Mouse (Mus musculus) midbrain, embryonic 10.5 days (tissue): Measurements from ENCODE around the gene Znrf1. TPM values are rescaled to one million over a fixed set of nuclear protein-coding genes. Genes with fewer than 3 reads are reported as not detected.

Source experiments
- DNase-seq: peaks from one replicate; pipeline ENCODE4 v3.0.0-alpha.2; 2017; ENCODE audit warnings: low spot score
- H3K27ac ChIP-seq: fragments of 300-500 bp; sonication (generic); replicated peaks from 2 replicates; pipeline ENCODE4 v1.5.1; 2016; ENCODE audit warnings: mild to moderate bottlenecking
- H3K27me3 ChIP-seq: fragments of 300-500 bp; sonication (generic); 2 replicates; pipeline ENCODE4 v1.6.1; 2016; ENCODE audit warnings: low read depth, mild to moderate bottlenecking; ENCODE audit not compliant: poor library complexity, severe bottlenecking
- H3K36me3 ChIP-seq: fragments of 300-500 bp; sonication (generic); 2 replicates; pipeline ENCODE4 v1.6.1; 2016; ENCODE audit warnings: mild to moderate bottlenecking, moderate library complexity
- H3K4me1 ChIP-seq: fragments of 300-500 bp; sonication (generic); 2 replicates; pipeline ENCODE4 v1.6.1; 2016
- H3K4me3 ChIP-seq: fragments of 300-500 bp; sonication (generic); 2 replicates; pipeline ENCODE4 v1.5.1; 2016; ENCODE audit warnings: mild to moderate bottlenecking, moderate library complexity
- H3K9me3 ChIP-seq: fragments of 300-500 bp; sonication (generic); replicated peaks from 2 replicates; pipeline ENCODE4 v1.6.1; 2016; ENCODE audit warnings: mild to moderate bottlenecking
- WGBS: fragments of 180-500 bp; shearing (Covaris S2); methylation state at CpG from one replicate; pipeline ENCODE4 v1.1.7; 2016; 5-methylcytosine and 5-hydroxymethylcytosine counted together
- polyA plus RNA-seq: library from polyadenylated mRNA; unstranded; fragments of >200 nt; fragmentation: Nextera tagmentation; extraction: Ambion mirVana; gene quantifications from 2 replicates; pipeline ENCODE4 v1.2.1, GENCODE M21; 2016

Znrf1 gene
- polyA plus RNA-seq, 1 experiment from 2014 or later: 28.1 TPM

DNA sequence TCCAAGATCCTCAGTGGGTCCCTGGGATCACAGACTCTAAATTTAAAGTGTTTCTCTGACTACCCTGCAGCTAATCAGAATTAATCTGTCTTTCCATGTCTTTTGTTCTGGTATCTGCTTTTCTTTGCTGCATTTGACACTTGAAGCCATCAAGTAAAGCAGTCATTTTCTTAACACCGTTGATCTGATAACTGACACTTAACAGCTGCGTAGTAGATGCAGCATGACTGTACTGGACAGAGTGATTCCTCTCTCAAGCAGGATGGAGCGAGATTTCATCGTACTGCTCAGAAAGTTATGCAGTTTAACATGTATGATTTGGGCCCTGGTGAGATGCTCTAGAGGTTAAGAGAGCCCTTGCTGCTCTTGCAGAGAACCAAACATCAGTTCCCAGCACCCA, 39.6 kb downstream of the Znrf1 start:
- DNase-seq: no peak
- Histone ChIP-seq H3K27me3 (no peaks in the 10 kb centered on the region), H3K27ac (no peak overlapping the region), H3K9me3 (no peaks in the 10 kb centered on the region; the same call in 1 of the 2 replicates), H3K4me1 (peaks cover 31% of the 10 kb centered on the region), H3K36me3 (peaks cover 35% of the 10 kb centered on the region), H3K4me3 (no peak overlapping the region)
- 96% methylated on average over 4 of the region's 4 CpGs for WGBS

DNA sequence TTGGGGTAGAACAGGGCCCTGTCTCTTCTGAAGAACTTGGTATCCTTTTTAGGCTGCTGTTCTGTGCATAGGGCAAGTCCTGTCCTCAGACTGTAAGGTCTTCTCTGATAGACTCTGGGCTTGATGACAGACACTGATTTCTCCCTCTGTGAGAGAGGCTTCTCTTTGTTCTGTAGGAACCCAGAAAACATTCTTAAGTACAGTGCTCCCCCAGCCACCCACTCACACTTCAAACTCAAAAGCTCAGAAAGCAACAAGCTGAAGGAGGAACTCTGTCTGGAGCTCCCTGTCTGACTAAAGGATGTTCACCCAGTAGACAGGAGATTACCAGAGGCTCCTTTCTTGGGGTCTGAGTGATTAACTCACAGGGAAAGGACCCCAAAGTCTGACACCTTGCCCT, 40.6 kb downstream of the Znrf1 start:
- H3K4me3 ChIP-seq: no peak overlapping the region

DNA sequence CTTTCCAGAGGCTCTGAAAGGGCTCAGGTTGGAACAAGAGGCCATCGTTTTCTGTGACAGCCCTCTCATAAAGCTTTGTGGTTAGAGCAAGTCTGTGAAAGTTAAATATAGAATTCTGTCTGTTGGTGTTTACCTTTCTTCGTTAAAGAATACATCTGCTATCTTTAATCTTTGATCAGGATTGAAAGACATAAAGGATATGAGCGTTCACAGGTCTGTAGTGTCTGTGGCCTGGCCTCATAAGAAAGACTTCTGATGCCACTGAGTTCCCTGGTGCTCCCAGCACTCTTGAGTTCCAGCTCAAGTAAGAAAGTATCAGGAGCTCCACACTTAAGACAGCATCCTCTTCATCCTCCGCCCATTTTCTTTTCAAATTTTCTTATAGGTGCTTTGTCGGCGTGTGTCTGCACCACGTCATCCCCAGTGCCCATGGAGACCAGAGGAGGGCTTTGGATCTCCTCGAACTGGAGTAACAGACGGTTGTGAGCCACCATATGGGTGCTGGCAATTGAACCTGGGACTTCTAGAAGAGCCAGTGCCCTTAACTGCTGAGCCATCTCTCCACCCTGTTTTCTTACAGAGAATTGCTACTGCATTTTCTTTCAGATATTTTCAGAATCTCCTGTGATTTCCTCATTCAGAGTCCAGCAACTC, 42.1 kb downstream of the Znrf1 start:
- no peak for DNase-seq
- WGBS: 91% methylated on average over 9 of the region's 9 CpGs
- Histone ChIP-seq H3K36me3 (peaks cover 35% of the 10 kb centered on the region), H3K27ac (no peak overlapping the region), H3K9me3 (no peaks in the 10 kb centered on the region; the same call in 1 of the 2 replicates), H3K4me3 (no peak overlapping the region), H3K27me3 (no peaks in the 10 kb centered on the region), H3K4me1 (peaks cover 16% of the 10 kb centered on the region)

More for the DNA sequence above, 40.6 kb downstream of the Znrf1 start:
- Histone ChIP-seq H3K27me3 (no peaks in the 10 kb centered on the region), H3K36me3 (peaks cover 35% of the 10 kb centered on the region), H3K9me3 (no peaks in the 10 kb centered on the region; the same call in 1 of the 2 replicates), H3K27ac (no peak overlapping the region), H3K4me1 (peaks cover 31% of the 10 kb centered on the region)
- DNase-seq: no peak

DNA sequence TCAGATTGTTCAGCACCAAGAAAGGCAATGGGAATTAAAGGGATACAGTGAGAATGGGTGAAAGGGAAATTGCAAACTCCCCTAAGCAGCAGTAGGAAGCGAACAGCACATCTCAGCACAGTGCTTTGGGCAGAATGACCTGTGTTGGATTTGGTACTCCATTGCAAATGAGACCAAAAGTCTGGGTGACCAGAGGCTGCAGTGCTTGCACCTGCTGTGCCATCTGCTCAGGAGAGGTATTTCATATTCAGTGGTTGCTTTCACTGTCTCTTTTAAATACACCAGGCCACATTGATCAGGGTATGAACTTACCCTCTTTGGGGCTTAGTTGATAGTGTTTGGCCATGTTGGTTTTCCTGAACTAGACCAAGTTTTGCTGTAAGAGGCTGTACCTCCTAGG, 43.4 kb downstream of the Znrf1 start:
- DNase-seq: no peak
- 100% methylated on average over 1 of the region's 1 CpGs for WGBS
- H3K27me3 ChIP-seq: no peaks in the 10 kb centered on the region
- no peak overlapping the region for H3K27ac ChIP-seq
- H3K9me3 ChIP-seq: peaks cover 4% of the 10 kb centered on the region; the same call in 1 of the 2 replicates
- no peak overlapping the region for H3K4me3 ChIP-seq
- H3K4me1 ChIP-seq: peaks cover 9% of the 10 kb centered on the region
- H3K36me3 ChIP-seq: peaks cover 43% of the 10 kb centered on the region

DNA sequence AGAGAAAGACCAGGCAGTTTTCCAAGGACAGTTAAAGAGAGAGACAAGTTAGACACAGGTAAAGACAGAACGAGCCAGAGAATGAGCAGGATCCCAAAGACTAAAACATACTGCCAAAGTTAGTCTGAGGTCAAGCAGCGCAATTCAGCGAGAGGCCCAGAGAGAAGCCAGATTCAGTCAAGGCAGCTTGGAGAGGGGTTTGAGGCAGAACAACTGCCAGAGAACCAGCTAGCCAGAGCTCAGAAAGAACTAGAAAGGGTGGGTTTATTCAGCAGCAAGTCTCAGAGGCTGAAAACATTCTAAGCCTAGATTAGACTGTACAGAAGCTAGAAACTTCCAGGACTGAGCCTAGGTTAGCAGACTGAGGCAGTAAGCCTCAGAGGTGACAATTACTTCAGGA, 44.4 kb downstream of the Znrf1 start:
- H3K9me3 ChIP-seq: peaks cover 4% of the 10 kb centered on the region; the same call in 1 of the 2 replicates
- H3K36me3 ChIP-seq: peaks cover 36% of the 10 kb centered on the region
- H3K27ac ChIP-seq: no peak overlapping the region
- H3K4me3 ChIP-seq: no peak overlapping the region
- no peak for DNase-seq
- no peaks in the 10 kb centered on the region for H3K27me3 ChIP-seq
- H3K4me1 ChIP-seq: peaks cover 9% of the 10 kb centered on the region
- WGBS: 90% methylated on average over 3 of the region's 3 CpGs

DNA sequence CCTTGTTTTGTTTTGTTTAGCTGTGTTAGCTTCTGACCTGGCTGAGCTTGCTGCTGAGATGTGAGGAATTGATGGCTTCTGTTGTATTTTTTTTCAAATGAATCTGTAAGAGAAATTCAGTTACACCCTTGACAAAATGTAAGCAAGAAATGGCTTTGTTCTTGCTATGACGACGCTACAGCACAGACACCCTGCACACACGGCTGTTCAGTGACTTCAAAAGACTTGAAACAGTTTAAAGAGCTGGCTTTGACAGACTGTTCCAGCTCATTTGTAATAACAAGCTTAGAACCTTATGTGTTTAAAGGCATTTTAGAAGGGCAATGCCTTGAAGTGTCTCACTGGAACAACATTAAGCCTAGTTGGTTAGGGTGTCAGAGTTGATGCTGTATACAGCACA, 46.5 kb downstream of the Znrf1 start:
- no peak for DNase-seq
- WGBS: 92% methylated on average over 3 of the region's 3 CpGs
- H3K9me3 ChIP-seq: 0 out of 2 replicates have a peak, but pooled peaks cover 4% of the 10 kb centered on the region
- no peak overlapping the region for H3K27ac ChIP-seq
- no peaks in the 10 kb centered on the region for H3K27me3 ChIP-seq
- no peak overlapping the region for H3K4me3 ChIP-seq
- peaks cover 27% of the 10 kb centered on the region for H3K36me3 ChIP-seq
- peaks cover 9% of the 10 kb centered on the region for H3K4me1 ChIP-seq

DNA sequence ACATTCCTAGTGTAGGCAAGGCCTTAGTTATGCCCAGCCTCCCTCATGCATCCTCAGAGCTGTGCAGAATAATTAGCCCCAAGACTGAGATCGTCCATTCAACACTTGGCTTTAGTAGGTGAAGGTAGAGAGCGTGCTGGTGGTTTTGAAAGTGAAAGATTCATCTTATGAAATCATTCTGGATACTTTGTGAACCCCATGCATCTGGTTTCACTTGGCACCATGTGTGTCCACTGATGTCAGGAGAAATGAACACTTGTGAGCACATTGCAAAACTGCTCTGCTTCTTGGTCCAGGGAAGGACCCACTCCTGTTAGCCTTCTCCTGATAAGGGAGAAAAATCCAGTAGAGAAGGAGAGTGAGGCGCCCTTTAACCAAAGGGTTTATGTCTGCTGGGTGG, 49.0 kb downstream of the Znrf1 start:
- Histone ChIP-seq H3K9me3 (0 out of 2 replicates have a peak, but pooled peaks cover 4% of the 10 kb centered on the region), H3K36me3 (peaks cover 10% of the 10 kb centered on the region), H3K27me3 (no peaks in the 10 kb centered on the region), H3K27ac (no peak overlapping the region), H3K4me1 (no peaks in the 10 kb centered on the region; the same call in 1 of the 2 replicates), H3K4me3 (no peak overlapping the region)
- DNase-seq: no peak
- WGBS: 98% methylated on average over 3 of the region's 3 CpGs

DNA sequence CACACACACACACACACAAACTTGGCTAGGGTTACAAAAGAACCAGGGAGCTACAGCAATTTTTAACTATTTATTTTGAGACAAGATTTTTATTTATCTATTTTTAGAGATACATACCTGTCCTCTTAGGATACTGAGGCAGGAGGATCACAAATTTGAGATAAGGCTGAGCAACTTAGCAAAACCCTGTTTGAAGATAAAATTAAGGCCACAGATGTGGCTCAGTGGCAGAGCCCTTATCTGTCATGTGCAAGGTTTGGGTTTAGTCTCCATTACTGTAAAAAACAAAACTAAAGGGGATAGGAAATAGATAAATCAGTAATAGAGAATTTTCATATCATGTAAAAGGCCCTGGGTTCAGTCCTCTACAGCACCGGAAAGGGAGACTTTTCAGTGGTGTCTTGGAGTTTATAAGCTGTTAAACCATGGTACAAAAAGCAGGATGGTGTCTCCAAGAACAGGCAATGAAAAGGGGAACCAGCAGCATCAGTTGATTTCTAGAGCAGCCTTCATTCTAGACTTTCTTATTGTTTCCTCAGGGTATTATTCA, 51.7 kb downstream of the Znrf1 start:
- Histone ChIP-seq H3K27me3 (no peaks in the 10 kb centered on the region), H3K27ac (no peak overlapping the region), H3K4me1 (peaks cover 8% of the 10 kb centered on the region), H3K9me3 (0 out of 2 replicates have a peak, but pooled peaks cover 4% of the 10 kb centered on the region), H3K36me3 (peaks cover 13% of the 10 kb centered on the region), H3K4me3 (no peak overlapping the region)
- WGBS: 98% methylated on average over 1 of the region's 1 CpGs
- no peak for DNase-seq

DNA sequence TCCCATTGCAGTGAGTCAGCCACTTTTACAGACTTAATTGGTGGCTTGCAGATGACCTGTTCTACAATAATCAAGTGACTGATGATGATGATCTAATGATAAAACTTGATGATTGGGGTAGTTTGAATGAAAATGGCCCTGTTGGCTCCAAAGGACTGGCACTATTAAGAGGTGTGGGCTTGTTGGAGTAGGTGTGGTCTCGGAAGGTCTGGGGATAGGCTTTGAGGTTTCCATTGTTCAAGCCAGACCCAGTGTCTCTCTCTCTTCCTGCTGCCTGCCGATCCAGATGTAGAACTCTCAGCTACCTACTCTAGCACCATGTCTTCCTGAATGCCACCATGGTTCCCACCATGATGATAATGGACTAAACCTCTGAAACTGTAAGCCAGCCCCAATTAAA, 52.4 kb downstream of the Znrf1 start:
- H3K27ac ChIP-seq: no peak overlapping the region
- 0 out of 2 replicates have a peak, but pooled peaks cover 4% of the 10 kb centered on the region for H3K9me3 ChIP-seq
- WGBS: 94% methylated on average over 2 of the region's 2 CpGs
- no peaks in the 10 kb centered on the region for H3K27me3 ChIP-seq
- H3K36me3 ChIP-seq: peaks cover 13% of the 10 kb centered on the region
- no peak overlapping the region for H3K4me3 ChIP-seq
- peaks cover 12% of the 10 kb centered on the region for H3K4me1 ChIP-seq
- no peak for DNase-seq

DNA sequence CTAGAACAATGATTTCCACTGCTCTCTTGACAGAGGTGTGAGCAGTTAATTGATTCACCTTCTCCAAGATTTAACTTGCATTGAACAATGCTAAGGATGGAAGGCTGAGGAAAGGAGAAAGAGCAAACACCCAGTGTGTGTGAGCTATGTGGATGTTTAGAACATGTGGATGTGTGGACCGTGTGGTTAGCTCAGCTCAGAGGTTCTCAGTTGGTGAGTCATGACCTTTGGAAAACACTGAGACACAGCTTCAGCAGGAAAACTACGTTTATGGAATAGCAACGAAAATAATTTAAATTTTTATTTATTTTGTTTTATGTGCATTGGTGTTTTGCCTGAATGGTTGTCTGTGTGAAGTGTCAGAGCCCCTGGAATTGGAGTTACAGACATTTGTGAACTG, 54.3 kb downstream of the Znrf1 start:
- 92% methylated on average over 3 of the region's 3 CpGs for WGBS
- 0 out of 2 replicates have a peak, but pooled peaks cover 3% of the 10 kb centered on the region for H3K36me3 ChIP-seq
- no peak for DNase-seq
- H3K27me3 ChIP-seq: no peaks in the 10 kb centered on the region
- H3K27ac ChIP-seq: no peak overlapping the region
- H3K9me3 ChIP-seq: no peaks in the 10 kb centered on the region
- no peak overlapping the region for H3K4me3 ChIP-seq
- peaks cover 21% of the 10 kb centered on the region for H3K4me1 ChIP-seq

DNA sequence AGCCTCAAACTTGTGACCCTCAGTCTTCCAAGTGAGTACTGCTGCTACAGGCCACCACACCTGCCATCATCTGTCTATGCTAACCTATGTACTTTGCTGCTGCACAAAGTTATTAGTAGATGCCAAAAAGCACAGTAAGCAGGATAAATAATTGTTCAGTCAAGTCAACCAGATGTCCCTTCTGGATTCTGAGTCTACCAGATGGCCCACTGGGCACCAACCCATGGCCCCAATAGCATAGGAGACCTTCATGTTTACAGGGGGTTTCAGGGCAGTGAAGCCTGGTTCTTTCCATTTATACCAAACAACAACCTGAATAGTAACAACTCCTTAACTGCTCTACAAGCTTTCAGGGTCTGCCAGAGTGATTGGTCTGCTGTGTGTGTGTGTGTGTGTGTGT, 55.3 kb downstream of the Znrf1 start:
- Histone ChIP-seq H3K9me3 (no peaks in the 10 kb centered on the region), H3K4me1 (peaks cover 31% of the 10 kb centered on the region), H3K36me3 (0 out of 2 replicates have a peak, but pooled peaks cover 3% of the 10 kb centered on the region), H3K4me3 (no peak overlapping the region), H3K27me3 (no peaks in the 10 kb centered on the region), H3K27ac (no peak overlapping the region)
- no peak for DNase-seq

DNA sequence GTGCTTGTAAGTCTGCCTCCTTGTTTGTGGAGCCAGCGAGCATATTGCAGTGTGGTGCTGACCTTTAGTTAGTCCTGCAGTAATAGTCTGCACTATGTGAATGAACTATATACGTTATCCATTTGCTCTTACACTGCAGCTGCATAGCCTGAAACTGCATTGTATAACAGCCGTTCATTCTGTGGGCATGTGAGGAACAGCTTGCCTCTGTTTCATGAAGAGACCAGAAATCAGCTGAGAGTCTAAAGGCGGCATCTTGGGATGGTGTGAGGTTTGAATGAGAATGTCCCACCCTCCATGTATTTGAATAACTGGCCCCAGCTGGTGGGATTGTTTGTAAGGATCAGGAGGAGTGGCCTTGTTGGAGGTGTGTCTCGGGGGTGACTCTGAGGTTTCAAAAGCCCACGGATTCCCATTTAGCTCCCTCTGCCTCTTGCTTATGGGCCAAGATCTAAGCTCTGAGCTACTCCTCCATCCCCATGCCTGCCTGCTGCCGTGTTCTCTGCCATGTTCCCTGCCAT, 56.6 kb downstream of the Znrf1 start:
- DNase-seq: no peak
- peaks cover 43% of the 10 kb centered on the region for H3K4me1 ChIP-seq
- H3K4me3 ChIP-seq: no peak overlapping the region
- H3K9me3 ChIP-seq: no peaks in the 10 kb centered on the region
- 81% methylated on average over 7 of the region's 7 CpGs for whole genome bisulfite sequencing
- 0 out of 2 replicates have a peak, but pooled peaks cover 3% of the 10 kb centered on the region for H3K36me3 ChIP-seq
- no peaks in the 10 kb centered on the region for H3K27me3 ChIP-seq
- H3K27ac ChIP-seq: no peak overlapping the region
